Mouse (Mus musculus) ovary, postnatal 10 days (tissue): ENCODE data around the gene Pml.

Experiments used
- DNase-seq: peaks from one replicate; pipeline ENCODE4 v3.0.0; 2022; ENCODE audit warnings: low spot score

The Pml gene

GRCm38 (mm10) chr9:58201861-58202549 lies 47.6 kb downstream of the Pml start:
- DNase-seq, result no peak

GRCm38 (mm10) chr9:58201091-58201842 lies 48.3 kb downstream of the Pml start:
- DNase-seq, result no peak

GRCm38 (mm10) chr9:58200270-58201090 lies 49.1 kb downstream of the Pml start:
- no peak for DNase-seq

DNA sequence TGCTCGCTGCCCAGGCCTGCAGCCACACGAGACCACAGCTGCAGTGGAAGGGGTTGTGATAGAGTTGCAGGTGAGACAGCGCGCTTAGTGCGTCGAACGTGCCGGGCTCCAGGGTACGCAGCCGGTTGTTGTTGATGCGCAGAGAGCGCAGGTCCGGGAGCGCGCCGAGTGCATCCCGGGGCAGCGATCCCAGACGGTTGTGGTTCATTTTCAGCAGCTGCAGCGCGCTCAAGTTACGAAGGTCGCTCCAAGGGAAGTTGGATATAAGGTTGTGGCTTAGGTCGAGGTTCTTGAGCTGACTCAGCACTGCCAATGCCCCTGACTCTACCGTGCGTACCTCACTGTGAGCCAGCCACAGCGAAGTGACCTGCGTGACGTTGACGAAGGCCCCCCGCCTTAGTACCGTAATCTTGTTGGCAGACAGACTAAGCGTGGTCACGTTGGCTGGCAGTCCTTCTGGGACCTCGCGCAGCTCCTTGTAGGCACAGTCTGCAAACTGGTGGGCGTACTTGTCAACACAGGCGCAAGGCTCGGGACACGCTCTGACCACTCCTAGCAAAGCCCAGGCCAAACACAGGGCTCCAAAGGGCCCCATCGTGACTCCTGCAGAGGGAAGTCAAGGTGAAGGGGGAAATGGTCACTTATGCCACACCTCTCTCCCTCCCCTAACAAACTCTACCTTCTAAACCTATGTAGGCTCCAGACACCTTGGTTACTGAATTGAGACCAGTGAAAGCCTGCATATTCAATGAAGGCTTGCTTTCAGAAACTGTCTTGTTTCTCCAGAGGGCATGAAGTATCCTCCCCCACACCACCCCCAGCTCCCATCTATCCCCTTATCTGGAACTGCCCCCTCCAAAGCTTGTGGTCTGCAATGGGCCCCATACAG lies 50.0 kb downstream of the Pml start:
- no peak for DNase-seq

- DNase-seq, result no peak
Observed at GRCm38 (mm10) chr9:58198801-58199371, 50.7 kb downstream of the Pml start.

- peak; percentile 27 for DNase-seq
Observed at GRCm38 (mm10) chr9:58197781-58198701, 51.5 kb downstream of the Pml start.

DNA sequence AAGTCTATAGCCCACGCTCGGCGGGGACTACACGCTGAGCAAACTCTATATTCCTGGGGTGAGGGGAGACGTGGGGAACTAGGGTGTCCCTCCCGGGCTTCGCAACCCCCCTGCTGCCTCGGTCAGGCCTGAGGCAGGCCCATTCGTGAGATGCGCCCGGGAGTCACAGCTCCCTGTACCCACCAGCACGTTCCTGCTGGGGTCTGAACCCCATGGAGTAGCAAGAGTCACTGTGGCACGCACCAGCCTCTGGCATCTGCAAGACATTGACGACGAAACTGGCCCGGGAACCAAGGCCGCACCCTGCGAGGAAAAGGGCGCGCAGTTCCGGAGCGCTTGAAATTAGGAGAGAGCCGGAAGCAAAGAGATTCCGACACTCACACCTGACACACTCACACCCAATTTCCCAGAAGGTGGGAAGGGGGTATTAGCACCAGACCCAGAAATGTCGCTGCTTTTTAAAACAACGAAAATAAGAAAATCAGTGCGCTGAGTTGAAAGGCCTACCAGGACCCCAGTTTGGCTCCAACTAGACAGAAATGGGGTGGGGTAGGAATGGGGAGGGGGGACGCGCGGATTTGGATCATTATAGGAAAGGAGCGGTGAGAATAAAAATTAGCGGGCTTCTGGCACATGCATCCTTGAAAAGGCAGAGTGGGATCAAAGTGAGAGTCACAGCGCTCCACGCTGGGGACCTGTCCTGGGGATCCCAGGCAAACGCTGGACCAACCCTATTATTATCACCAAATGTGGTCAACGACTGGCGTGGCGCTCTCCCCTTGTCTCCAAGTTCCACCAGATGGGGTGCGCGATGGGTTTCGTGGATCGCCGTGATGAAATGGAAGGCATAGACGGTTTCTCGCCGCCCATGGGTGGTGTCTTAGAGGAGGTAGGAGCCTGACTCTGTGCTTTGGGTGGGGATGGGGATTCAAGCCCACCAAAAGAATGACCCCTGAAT lies 52.7 kb downstream of the Pml start:
- no peak for DNase-seq

DNA sequence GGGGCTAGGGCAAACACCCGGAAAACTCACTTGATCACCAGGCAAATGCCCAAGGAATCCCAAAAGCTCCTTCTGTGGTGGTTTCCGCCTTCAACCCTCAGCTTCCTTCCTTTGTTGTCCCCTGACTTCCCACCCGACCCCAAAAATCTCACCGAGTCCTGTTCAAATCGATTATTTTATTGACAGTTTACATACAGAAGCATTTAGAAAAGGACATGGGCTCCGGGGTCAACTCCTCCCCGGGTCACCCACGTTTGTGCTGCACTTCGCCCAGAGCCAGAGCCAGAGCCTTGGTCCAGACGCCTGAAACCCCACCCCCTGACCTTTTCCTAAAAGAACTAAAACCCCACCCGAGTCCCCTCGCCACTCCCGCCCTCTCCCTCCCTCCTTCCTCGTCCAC lies 53.4 kb downstream of the Pml start:
- DNase-seq, result no peak

- DNase-seq, result no peak
Observed at GRCm38 (mm10) chr9:58195671-58196070, 53.9 kb downstream of the Pml start.

DNA sequence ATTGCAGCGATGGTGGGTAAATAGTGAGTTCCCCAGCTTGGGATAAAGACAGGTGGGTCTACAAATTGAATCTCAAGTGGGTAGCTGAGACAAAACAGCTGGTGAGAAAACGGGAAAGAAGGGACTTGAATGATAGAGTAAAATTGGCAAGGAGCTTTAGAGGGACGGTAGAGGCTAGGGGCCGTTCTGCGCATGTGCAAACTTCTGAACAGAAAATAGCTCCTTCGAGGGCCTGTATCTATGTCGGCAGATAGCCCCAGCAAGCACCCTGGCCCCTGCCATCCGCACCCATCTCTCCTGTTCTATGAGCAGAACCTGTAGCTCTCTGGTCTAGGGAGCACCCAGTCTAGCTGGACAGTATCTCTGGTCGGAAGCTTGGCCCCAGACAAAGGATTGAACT lies 55.4 kb downstream of the Pml start:
- DNase-seq, result no peak

GRCm38 (mm10) chr9:58184456-58184855 lies 65.1 kb downstream of the Pml start:
- no peak for DNase-seq

- no peak for DNase-seq
Observed at GRCm38 (mm10) chr9:58179390-58179789, 70.2 kb downstream of the Pml start.

DNA sequence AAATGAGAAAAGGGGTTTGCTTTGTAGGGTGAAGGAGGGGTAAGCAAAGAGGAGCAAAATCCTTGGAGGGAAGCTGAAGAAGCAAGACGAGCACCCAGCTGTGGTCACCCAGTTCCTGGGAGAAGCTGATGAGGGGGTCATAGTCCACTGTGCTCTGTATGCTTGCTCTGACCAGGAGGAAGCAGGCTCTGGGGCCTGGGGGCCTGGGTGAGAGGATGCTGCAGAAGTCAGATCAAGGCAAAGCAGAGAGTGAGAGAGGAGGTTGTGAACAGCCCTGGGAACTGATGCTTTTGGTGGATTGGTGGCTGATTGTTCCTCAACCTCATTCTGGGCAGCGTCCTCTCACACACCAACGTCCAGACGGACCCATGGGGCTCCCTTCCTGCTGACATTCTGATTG lies 72.4 kb downstream of the Pml start:
- DNase-seq, result no peak

GRCm38 (mm10) chr9:58175745-58176487 lies 73.7 kb downstream of the Pml start:
- no peak for DNase-seq

DNA sequence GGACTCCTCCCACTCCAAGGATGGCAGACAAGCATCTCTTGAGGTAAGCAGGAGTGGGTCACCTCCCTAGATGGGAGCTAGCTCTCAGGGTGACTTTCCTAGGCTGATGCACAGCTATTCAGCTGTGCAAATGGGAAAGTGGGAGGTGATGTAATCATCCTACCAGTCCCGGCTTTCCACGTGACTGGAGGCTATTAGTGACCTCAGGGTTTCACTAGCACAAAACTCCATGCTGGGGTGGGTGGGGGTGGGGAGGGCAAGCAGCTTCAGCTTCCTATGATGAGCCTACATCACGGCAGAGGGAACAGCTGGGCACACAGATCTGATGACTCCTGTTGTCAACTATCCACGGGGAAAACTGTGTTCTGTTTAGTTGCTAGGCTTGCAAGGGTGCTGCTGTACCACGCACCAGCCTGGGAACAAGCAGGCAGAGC lies 74.8 kb downstream of the Pml start:
- no peak for DNase-seq

DNA sequence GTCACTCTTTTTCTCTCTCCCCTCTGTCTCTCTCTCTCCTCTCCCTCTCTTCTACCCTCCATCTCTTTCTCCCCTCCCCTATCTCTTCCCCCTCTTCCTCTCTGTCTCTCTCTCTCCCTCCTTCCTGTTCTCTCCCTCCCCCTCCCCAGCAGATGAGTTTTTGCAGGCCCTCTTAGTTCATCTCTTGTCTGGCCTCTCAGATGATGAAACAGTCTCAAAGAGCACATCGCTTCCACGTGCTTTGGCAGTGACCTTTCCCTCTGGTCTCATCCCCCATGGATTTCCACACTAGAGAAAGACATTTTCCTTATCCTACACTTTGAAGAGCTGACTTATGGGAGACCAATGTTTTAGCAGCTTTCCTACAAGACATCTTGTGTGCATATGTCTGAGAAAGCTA lies 76.7 kb downstream of the Pml start:
- no peak for DNase-seq

DNA sequence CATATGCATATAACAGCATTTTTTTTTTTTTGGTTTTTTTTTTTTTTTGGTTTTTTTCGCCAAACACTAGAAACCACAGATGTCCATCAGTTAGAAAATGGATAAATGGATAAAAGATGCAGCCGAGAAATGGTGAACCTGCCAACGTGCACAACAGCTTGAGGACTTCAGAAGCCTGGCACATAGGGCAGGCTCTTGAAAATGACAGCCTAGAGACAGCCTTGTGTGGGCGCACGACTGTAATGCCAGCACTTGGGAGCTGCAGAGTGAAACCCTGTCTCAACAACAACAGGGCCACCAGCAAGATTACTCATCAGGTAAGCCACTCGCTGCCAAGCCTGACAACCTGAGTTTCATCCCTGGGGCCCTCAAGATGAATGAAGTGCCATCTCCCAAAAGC lies 80.2 kb downstream of the Pml start:
- DNase-seq, result no peak

DNA sequence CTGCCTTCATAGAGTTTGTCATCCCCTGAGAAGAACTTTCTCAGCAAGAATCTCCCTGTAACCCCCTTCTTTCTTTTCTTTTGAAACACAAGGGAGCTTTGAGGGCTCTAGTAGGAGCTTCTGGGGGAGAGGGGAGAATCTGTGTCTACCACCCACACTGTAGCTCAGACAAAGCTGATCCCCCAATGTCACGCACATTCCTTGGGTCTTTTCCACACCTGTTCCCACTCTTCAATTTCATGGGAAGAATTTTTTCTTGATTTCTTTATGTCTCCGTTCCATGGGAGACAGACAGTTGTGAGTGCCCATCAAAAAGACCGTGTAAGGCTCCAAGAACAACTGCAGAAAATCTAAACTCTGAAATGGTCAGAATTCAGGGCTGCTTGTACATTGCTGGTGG lies 80.7 kb downstream of the Pml start:
- no peak for DNase-seq
